Mouse (Mus musculus) neural tube, embryonic 13.5 days (tissue): ENCODE data around the gene Ccnt1. TPM values are rescaled to one million over a fixed set of nuclear protein-coding genes. Genes with fewer than 3 reads are reported as not detected.

Experiments used
- ATAC-seq: fragments of 200-750 bp; cut with Nextera tagmentation; 2 replicates; pipeline ENCODE4 v1.8.0; 2017; ENCODE audit warnings: low read depth, mild to moderate bottlenecking, moderate TSS enrichment, moderate library complexity
- H3K27ac ChIP-seq: fragments of 300-500 bp; sonication (generic); replicated peaks from 2 replicates; pipeline ENCODE4 v1.5.1; 2015; ENCODE audit warnings: moderate library complexity, mild to moderate bottlenecking, inconsistent platforms
- H3K27me3 ChIP-seq: fragments of 300-500 bp; sonication (generic); 2 replicates; pipeline ENCODE4 v1.6.1; 2015; ENCODE audit warnings: mild to moderate bottlenecking, inconsistent platforms
- H3K36me3 ChIP-seq: fragments of 300-500 bp; sonication (generic); 2 replicates; pipeline ENCODE4 v1.6.1; 2015; ENCODE audit warnings: mild to moderate bottlenecking, inconsistent platforms
- H3K4me1 ChIP-seq: fragments of 300-500 bp; sonication (generic); replicated peaks from 2 replicates; pipeline ENCODE4 v1.6.1; 2015; ENCODE audit warnings: inconsistent platforms
- H3K4me2 ChIP-seq: fragments of 300-500 bp; sonication (generic); 2 replicates; pipeline ENCODE4 v1.6.1; 2015; ENCODE audit warnings: inconsistent platforms, mild to moderate bottlenecking, moderate library complexity
- H3K4me3 ChIP-seq: fragments of 300-500 bp; sonication (generic); 2 replicates; pipeline ENCODE4 v1.5.1; 2015; ENCODE audit warnings: mild to moderate bottlenecking, inconsistent platforms
- H3K9ac ChIP-seq: fragments of 300-500 bp; sonication (generic); 2 replicates; pipeline ENCODE4 v1.6.1; 2015; ENCODE audit warnings: moderate library complexity, mild to moderate bottlenecking, inconsistent platforms
- H3K9me3 ChIP-seq: fragments of 300-500 bp; sonication (generic); 2 replicates; pipeline ENCODE4 v1.6.1; 2016; ENCODE audit warnings: inconsistent platforms
- WGBS: fragments of 180-500 bp; shearing (Covaris S2); methylation state at CpG from one replicate; pipeline ENCODE4 v1.1.7; 2015; 5-methylcytosine and 5-hydroxymethylcytosine counted together
- polyA plus RNA-seq: library from polyadenylated mRNA; unstranded; fragments of >200 nt; fragmentation: Nextera tagmentation; extraction: Ambion mirVana; gene quantifications from 2 replicates; pipeline ENCODE4 v1.2.1, GENCODE M21; 2015

Ccnt1 gene
- polyA plus RNA-seq, 1 experiment from 2014 or later: 68.7 TPM

DNA sequence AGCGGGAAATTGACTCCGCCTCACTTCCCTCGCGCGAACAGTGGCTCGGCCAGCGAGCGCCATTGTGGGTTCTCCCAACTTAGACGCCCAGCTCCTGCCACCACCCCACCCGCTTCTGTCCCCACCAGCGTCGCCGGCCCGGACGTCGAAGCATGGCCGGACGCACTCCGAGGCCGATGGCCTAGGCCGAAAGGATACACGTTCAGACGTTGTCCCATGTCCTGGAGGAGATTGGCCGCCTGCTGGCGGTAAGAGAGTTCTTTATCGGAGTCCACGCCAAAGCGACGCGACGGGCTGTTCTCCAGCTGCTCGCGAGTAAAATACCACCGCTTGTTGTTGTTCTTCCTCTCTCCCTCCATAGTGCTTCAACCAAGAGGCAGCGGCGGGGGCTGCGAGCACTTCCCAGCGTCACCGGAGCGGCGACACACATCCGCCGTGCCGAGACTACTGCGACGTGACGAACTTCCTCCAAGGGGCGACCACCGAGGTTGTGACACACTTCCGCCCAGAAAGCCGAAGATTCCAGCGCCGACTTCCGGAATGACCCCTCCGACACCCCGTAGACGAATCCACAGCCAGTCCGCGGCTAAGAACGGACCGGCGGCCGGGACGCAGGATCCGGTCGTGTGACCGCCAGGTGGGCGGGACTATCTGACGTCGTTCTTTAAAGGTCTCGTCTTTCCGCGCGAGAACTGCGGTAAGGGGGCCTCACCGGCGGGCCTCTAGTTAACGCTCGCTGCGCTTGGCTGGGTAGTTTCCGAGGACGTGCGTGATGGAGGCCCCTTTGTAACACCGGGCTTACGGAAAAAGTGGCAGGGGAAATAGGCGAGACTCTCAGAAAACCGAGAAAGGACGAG lies 3.2 kb downstream of the Ccnt1 start:
- under 1% methylated on average over 88 of the region's 88 CpGs for WGBS
- peak overlapping the region; percentile 88 for H3K9ac ChIP-seq

DNA sequence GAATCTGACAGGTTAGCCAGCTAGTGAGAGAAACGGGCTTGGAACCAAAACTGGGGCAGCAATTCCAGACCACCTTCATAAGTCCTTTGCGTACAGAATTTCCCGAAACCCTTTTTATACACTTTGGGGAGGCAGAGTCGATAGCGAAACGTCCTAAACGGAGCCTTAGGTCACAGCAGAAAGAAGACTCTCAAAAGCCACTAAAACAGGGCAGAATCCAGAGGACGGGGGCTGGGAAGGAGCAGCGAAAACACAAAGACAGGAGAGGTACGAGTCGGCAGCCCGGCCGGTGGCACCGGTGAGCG lies 3.8 kb downstream of the Ccnt1 start:
- Histone ChIP-seq H3K9ac (peak overlapping the region; percentile 88), H3K36me3 (peaks cover 15% of the 10 kb centered on the region), H3K4me1 (peaks cover 42% of the 10 kb centered on the region), H3K27ac (peak overlapping the region; percentile 95), H3K27me3 (no peaks in the 10 kb centered on the region), H3K9me3 (no peaks in the 10 kb centered on the region), H3K4me2 (peak overlapping the region; percentile 78), H3K4me3 (peak overlapping the region; percentile 95)
- no peak for ATAC-seq
- WGBS: 2% methylated on average over 15 of the region's 15 CpGs

More for the DNA sequence above, 3.2 kb downstream of the Ccnt1 start:
- Histone ChIP-seq H3K9me3 (no peaks in the 10 kb centered on the region), H3K4me1 (peaks cover 41% of the 10 kb centered on the region), H3K4me2 (peak overlapping the region; percentile 86), H3K36me3 (peaks cover 13% of the 10 kb centered on the region), H3K27me3 (no peaks in the 10 kb centered on the region), H3K27ac (peak overlapping the region; percentile 95), H3K4me3 (peak overlapping the region; percentile 95)
- peak; percentile 97 for ATAC-seq

DNA sequence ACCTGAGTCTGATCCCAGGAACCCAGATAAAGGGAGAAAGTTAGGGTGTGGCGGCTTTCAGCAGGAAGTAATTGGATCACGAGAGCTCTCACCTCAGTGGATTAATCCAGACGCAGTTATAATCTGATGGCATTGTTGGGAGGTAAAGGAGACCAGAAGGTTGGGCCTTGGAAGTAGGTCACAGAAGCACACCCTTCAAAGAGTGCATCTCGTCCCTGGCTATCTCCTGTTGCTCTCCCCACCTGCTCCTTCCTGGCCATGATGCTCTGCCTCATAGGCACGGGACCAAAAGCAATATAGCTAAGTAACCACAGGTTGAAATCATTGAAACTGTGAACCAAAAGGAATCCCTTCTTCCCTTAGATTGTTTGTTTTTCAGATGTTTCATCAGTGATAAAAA lies 13.5 kb downstream of the Ccnt1 start:
- 92% methylated on average over 5 of the region's 5 CpGs for WGBS
- Histone ChIP-seq H3K9ac (no peak overlapping the region), H3K27ac (no peak overlapping the region), H3K4me1 (0 out of 2 replicates have a peak, but pooled peaks cover 2% of the 10 kb centered on the region), H3K4me2 (no peak overlapping the region), H3K27me3 (no peaks in the 10 kb centered on the region), H3K9me3 (no peaks in the 10 kb centered on the region), H3K36me3 (peaks cover 68% of the 10 kb centered on the region), H3K4me3 (no peak overlapping the region)
- ATAC-seq: no peak

DNA sequence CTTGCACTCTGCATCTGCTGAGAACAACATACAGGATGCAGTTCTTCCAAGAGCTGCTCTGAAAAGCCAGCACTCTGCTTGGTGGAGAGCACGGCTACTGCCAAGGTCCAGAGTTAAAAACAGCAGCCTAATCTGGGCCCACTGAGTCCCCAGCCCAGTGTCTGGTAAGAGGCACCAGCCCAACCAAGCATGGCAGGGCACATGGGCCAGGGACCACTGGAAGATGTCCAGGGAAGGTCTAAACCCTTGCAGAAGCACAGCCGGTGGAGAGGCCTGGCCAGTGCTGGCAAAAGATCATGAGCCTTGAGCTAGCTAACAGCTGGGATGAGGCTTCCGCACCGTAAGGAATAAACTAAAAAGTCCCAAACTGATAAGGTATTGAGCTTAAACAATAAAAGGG lies 14.8 kb downstream of the Ccnt1 start:
- H3K4me1 ChIP-seq: no peaks in the 10 kb centered on the region
- WGBS: 94% methylated on average over 4 of the region's 4 CpGs
- peaks cover 81% of the 10 kb centered on the region for H3K36me3 ChIP-seq
- ATAC-seq: no peak
- H3K4me3 ChIP-seq: no peak overlapping the region
- no peak overlapping the region for H3K4me2 ChIP-seq
- H3K9me3 ChIP-seq: no peaks in the 10 kb centered on the region
- H3K27ac ChIP-seq: no peak overlapping the region
- no peaks in the 10 kb centered on the region for H3K27me3 ChIP-seq
- H3K9ac ChIP-seq: no peak overlapping the region

DNA sequence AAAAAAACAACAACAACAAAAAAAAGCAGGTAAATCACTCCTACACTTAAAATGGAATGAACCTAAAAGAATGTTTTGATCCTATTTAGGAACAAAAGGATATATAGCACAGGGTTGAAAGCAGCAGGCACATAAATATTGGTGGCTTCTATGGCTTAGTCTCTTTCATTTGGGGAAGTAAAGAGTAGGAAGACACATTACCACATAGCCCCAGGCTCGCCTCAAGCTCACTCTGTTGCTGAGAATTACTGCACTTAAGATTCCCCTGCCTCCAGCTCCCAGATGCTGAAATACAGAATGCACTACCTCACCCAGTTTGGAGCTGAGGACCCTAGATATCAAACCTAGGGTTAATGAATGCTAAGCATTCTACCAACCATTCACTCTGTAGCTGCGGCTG lies 18.0 kb downstream of the Ccnt1 start:
- Histone ChIP-seq H3K9ac (no peak overlapping the region), H3K36me3 (peaks cover 86% of the 10 kb centered on the region), H3K4me2 (no peak overlapping the region), H3K27me3 (no peaks in the 10 kb centered on the region), H3K27ac (no peak overlapping the region), H3K4me1 (no peaks in the 10 kb centered on the region), H3K4me3 (no peak overlapping the region), H3K9me3 (no peaks in the 10 kb centered on the region)
- 83% methylated on average over 2 of the region's 2 CpGs for WGBS
- ATAC-seq: no peak

DNA sequence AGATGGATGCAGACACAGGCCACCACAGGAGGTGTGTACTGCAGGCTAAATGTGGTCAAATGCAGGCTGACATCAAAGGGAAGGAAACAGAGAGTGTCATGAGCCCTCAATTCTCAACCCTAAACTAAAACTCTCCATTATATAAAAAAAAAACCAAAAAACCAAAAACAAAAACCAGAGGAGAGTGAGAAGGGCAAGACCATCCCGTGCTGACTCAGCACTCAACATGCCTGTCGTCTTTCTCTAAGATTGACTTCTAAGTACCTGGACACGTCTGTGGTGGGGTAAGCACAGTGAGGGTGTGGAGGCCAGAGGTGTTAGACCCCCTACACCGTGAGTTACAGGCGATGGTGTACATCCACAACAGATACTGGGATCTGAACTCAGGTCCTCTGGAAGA lies 23.9 kb downstream of the Ccnt1 start:
- Histone ChIP-seq H3K9ac (no peak overlapping the region), H3K4me1 (no peaks in the 10 kb centered on the region), H3K4me2 (no peak overlapping the region), H3K4me3 (no peak overlapping the region), H3K36me3 (peaks cover 94% of the 10 kb centered on the region), H3K27ac (no peak overlapping the region), H3K27me3 (no peaks in the 10 kb centered on the region), H3K9me3 (no peaks in the 10 kb centered on the region)
- no peak for ATAC-seq
- WGBS: 93% methylated on average over 5 of the region's 5 CpGs

DNA sequence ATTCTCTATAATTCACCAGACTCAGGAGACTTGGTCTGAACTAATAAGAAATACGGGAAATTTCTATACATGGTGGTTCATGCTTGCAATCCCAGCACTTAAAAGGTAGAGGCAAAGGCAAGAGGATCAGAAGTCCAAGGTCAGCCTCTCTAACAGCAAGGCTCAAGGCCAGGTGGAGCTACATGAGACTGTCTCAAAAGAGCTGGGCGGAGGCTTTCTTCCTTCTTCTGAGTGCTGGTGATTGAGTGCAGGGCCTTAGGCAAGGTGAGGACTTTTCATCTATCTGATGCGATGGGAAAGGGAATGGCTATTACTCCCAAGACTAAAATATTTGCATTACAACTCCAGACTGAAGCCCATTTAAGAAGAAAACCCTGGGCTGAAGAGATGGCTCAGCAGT lies 25.6 kb downstream of the Ccnt1 start:
- H3K4me2 ChIP-seq: no peak overlapping the region
- H3K27ac ChIP-seq: no peak overlapping the region
- no peak for ATAC-seq
- H3K9me3 ChIP-seq: no peaks in the 10 kb centered on the region
- no peaks in the 10 kb centered on the region for H3K4me1 ChIP-seq
- 94% methylated on average over 3 of the region's 3 CpGs for WGBS
- H3K4me3 ChIP-seq: no peak overlapping the region
- H3K36me3 ChIP-seq: peaks cover 86% of the 10 kb centered on the region
- H3K9ac ChIP-seq: no peak overlapping the region
- H3K27me3 ChIP-seq: no peaks in the 10 kb centered on the region

DNA sequence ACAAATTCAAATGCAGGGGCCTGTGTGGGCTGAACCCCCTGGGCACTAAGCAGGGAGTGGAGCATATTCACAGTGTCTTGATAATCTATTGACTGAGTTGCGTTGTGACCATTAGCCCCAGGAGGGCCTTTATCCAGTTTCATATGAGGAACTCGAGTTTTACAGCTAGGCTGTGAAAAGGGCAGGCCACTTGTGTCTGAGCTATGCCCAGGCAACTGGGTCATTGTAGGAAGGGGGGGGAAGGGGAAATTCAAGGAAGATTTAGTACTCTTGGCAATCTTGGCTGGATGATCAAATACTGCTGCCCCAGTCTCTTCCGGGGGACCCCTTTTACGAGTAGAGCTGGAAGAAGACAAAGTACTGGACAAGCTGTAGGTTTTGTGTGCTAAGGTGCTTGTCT lies 27.4 kb downstream of the Ccnt1 start:
- Histone ChIP-seq H3K36me3 (peaks cover 78% of the 10 kb centered on the region), H3K27ac (no peak overlapping the region), H3K9ac (no peak overlapping the region), H3K4me3 (no peak overlapping the region), H3K4me2 (no peak overlapping the region), H3K4me1 (no peaks in the 10 kb centered on the region), H3K9me3 (no peaks in the 10 kb centered on the region), H3K27me3 (no peaks in the 10 kb centered on the region)
- ATAC-seq: no peak
- WGBS: 63% methylated on average over 4 of the region's 4 CpGs

DNA sequence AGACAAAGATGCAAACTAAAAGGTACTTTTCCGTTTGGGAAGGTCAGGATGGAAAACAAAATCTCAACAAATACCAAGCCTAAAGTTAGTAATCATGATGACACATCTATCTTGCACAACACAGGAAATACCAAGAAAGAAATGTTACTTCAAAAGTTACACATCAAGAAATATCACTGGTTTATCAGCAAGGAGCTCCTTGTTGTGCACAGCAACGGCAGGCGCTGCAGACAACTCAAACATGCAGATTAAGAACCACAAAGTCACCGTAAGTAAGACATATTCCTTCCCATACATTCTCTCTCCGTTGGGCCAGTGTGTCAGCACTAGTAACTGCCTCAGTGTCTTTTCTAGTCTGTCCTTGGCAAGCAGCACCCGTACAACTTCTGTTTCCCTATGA lies 29.7 kb downstream of the Ccnt1 start:
- Histone ChIP-seq H3K4me1 (no peaks in the 10 kb centered on the region), H3K36me3 (peaks cover 64% of the 10 kb centered on the region)

DNA sequence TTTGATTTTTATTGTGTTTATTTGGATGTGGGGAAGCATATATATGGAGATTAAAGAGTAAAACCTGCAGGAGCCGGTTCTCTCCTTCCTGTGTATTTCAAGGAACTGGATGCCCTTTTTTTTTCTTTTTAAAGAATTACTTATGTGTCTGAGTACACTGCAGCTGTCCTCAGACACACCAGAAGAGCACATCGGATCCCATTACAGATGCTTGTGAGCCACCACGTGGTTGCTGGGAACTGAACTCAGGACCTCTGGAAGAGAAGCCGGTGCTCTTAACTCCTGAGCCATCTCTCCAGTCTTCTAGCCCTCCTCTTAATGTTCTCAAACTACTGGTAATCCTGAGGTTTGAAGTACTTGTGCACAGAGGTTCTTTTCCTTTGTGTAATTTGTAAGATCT lies 32.8 kb downstream of the Ccnt1 start:
- no peak overlapping the region for H3K9ac ChIP-seq
- 80% methylated on average over 4 of the region's 4 CpGs for WGBS
- no peak overlapping the region for H3K27ac ChIP-seq
- H3K9me3 ChIP-seq: no peaks in the 10 kb centered on the region
- no peaks in the 10 kb centered on the region for H3K27me3 ChIP-seq
- H3K4me2 ChIP-seq: no peak overlapping the region
- no peak for ATAC-seq
- peaks cover 34% of the 10 kb centered on the region for H3K36me3 ChIP-seq
- H3K4me1 ChIP-seq: peaks cover 6% of the 10 kb centered on the region
- no peak overlapping the region for H3K4me3 ChIP-seq

More for the DNA sequence above, 29.7 kb downstream of the Ccnt1 start:
- ATAC-seq: no peak
- H3K9me3 ChIP-seq: no peaks in the 10 kb centered on the region
- no peak overlapping the region for H3K9ac ChIP-seq
- 91% methylated on average over 6 of the region's 6 CpGs for WGBS
- H3K27me3 ChIP-seq: no peaks in the 10 kb centered on the region
- no peak overlapping the region for H3K4me2 ChIP-seq
- no peak overlapping the region for H3K4me3 ChIP-seq
- H3K27ac ChIP-seq: no peak overlapping the region

DNA sequence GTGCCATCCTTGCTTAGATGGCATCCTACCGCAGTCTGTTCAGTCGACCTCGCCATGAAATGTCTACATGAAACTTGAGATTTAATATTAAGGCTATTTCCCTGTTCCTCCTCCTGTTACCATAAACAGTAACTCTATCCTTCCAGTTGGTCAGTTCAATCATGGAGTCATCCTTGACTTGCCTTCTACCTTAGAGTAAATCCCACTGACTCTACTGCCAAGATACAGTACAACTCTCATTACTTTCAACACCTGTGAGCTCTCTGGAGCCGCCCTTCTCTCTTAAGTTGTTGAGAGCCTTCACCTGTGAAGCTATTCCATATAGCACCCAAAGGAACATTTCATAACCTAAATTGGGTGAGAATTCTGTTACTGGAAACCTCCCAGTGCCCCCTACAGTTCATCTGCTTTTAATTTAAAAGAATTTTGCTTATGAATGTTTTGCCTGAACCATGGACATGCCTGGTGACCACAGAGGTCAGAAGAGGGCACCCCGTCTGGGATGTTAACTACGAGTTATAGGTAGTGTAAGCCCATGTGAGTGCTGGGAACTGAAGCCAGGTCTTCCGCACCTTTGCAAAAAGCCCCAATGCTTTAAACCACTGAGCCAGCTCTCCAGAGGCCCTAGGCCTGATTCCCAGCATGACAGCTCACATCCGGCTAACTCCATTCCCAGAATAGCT lies 33.8 kb downstream of the Ccnt1 start:
- H3K9ac ChIP-seq: no peak overlapping the region
- WGBS: 91% methylated on average over 8 of the region's 8 CpGs
- H3K27me3 ChIP-seq: no peaks in the 10 kb centered on the region

DNA sequence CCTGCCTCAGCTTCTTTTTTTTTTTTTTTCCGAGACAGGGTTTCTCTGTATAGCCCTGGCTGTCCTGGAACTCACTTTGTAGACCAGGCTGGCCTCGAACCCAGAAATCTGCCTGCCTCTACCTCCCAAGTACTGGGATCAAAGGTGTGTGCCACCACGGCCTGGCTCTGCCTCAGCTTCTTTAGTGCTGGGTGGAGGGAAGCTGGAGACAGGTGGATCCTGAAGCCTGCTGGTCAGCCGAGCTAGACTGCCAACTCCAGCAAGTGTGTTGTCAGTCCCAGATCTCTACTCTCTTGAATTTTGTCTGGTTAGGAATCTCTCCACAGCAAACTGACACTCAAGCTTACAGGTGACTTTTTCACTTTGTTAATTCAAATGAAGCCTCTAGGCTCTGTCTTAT lies 34.8 kb downstream of the Ccnt1 start:
- H3K4me1 ChIP-seq: peaks cover 26% of the 10 kb centered on the region
- no peak for ATAC-seq
- H3K27me3 ChIP-seq: no peaks in the 10 kb centered on the region
- 88% methylated on average over 4 of the region's 4 CpGs for WGBS
- H3K9ac ChIP-seq: no peak overlapping the region
- H3K27ac ChIP-seq: no peak overlapping the region
- no peak overlapping the region for H3K4me3 ChIP-seq
- peaks cover 25% of the 10 kb centered on the region for H3K36me3 ChIP-seq
- no peak overlapping the region for H3K4me2 ChIP-seq
- H3K9me3 ChIP-seq: no peaks in the 10 kb centered on the region

More for the DNA sequence above, 33.8 kb downstream of the Ccnt1 start:
- no peaks in the 10 kb centered on the region for H3K9me3 ChIP-seq
- peaks cover 26% of the 10 kb centered on the region for H3K36me3 ChIP-seq
- H3K4me1 ChIP-seq: peaks cover 16% of the 10 kb centered on the region
- no peak for ATAC-seq
- H3K4me2 ChIP-seq: no peak overlapping the region
- no peak overlapping the region for H3K4me3 ChIP-seq
- no peak overlapping the region for H3K27ac ChIP-seq
